Mouse (Mus musculus): ENCODE measurements around the gene Pi16.
"Not testable (repeated sequence)": the region's sequence is repeated elsewhere in the genome, so short reads cannot be mapped to it uniquely, and the experiment has no call there.

The Pi16 gene

GRCm38 (mm10) chr17:29317380-29317779, at the start of gene Pi16:
Gene Pi16, plus strand, starts transcription at chr17:29317680.
- DNase-seq (ENCODE audit: low spot score) = not testable (repeated sequence)

- DNase-seq (ENCODE audit: low spot score) = no peak
Observed at GRCm38 (mm10) chr17:29267931-29268681, 49.4 kb upstream of the Pi16 start.

GRCm38 (mm10) chr17:29268682-29269348, 48.7 kb upstream of the Pi16 start, which contains the start of gene BC004004:
Gene BC004004, plus strand, starts transcription at chr17:29268788.
- DNase-seq (ENCODE audit: low spot score) = peak; percentile 96

GRCm38 (mm10) chr17:29269349-29269706, 48.2 kb upstream of the Pi16 start:
- peak; percentile 10 for DNase-seq (ENCODE audit: low spot score)

GRCm38 (mm10) chr17:29270148-29270698, 47.3 kb upstream of the Pi16 start:
- DNase-seq (ENCODE audit: low spot score) = no peak

- no peak for DNase-seq (ENCODE audit: low spot score)
Observed at GRCm38 (mm10) chr17:29273156-29273555, 44.3 kb upstream of the Pi16 start.

- DNase-seq (ENCODE audit: low spot score) = no peak
Observed at GRCm38 (mm10) chr17:29273889-29274288, 43.6 kb upstream of the Pi16 start.

GRCm38 (mm10) chr17:29280422-29280821, 37.1 kb upstream of the Pi16 start:
- no peak for DNase-seq (ENCODE audit: low spot score)

GRCm38 (mm10) chr17:29281541-29281940, 35.9 kb upstream of the Pi16 start:
- no peak for DNase-seq (ENCODE audit: low spot score)

- no peak for DNase-seq (ENCODE audit: low spot score)
Observed at GRCm38 (mm10) chr17:29282216-29282952, 35.1 kb upstream of the Pi16 start.

- no peak for DNase-seq (ENCODE audit: low spot score)
Observed at GRCm38 (mm10) chr17:29291793-29292192, 25.7 kb upstream of the Pi16 start.

- no peak for DNase-seq (ENCODE audit: low spot score)
Observed at GRCm38 (mm10) chr17:29292996-29293395, 24.5 kb upstream of the Pi16 start.

GRCm38 (mm10) chr17:29293807-29294605, 23.5 kb upstream of the Pi16 start:
- DNase-seq (ENCODE audit: low spot score) = no peak

- DNase-seq (ENCODE audit: low spot score) = no peak
Observed at GRCm38 (mm10) chr17:29295835-29296234, 21.6 kb upstream of the Pi16 start.

GRCm38 (mm10) chr17:29297321-29297720, 20.2 kb upstream of the Pi16 start:
- DNase-seq (ENCODE audit: low spot score) = no peak

- no peak for DNase-seq (ENCODE audit: low spot score)
Observed at GRCm38 (mm10) chr17:29297813-29298212, 19.7 kb upstream of the Pi16 start.

GRCm38 (mm10) chr17:29299282-29299681, 18.2 kb upstream of the Pi16 start:
- no peak for DNase-seq (ENCODE audit: low spot score)

- DNase-seq (ENCODE audit: low spot score) = no peak
Observed at GRCm38 (mm10) chr17:29300926-29301325, 16.6 kb upstream of the Pi16 start.

- DNase-seq (ENCODE audit: low spot score) = no peak
Observed at GRCm38 (mm10) chr17:29301421-29301820, 16.1 kb upstream of the Pi16 start.

- DNase-seq (ENCODE audit: low spot score) = no peak
Observed at GRCm38 (mm10) chr17:29302149-29302548, 15.3 kb upstream of the Pi16 start.

- peak; percentile 50 for DNase-seq (ENCODE audit: low spot score)
Observed at GRCm38 (mm10) chr17:29303087-29303486, 14.4 kb upstream of the Pi16 start.

GRCm38 (mm10) chr17:29303856-29304255, 13.6 kb upstream of the Pi16 start:
- DNase-seq (ENCODE audit: low spot score) = no peak
